ENCODE assay signal across 9 mouse cellular contexts in genomic region chr13:56806776-56807490, GRCm38 (mm10). TPM values are rescaled to one million over a fixed set of nuclear protein-coding genes. Genes with fewer than 3 reads are reported as not detected.
DNase-seq lines count a peak whose midpoint lies in the region; ATAC-seq and TF ChIP-seq lines count a peak whose summit lies in the region.
"Had no signal": no experiment of that assay in that cellular context is flagged by ENCODE, and none has a peak within 500 bp of the region (broad histone marks: within the 10 kb centered on the region; RNA-seq: fewer than 3 reads in every experiment).

No protein-coding gene starts in this region.

- no peaks in the 10 kb centered on the region for H3K27me3 ChIP-seq in MEL (ENCODE audit: control insufficient read depth in 1 of 2, insufficient read depth in 2 of 2, low read length in 2 of 2)
- peaks cover 9% of the 10 kb centered on the region; the same call in 1 of the 2 replicates for H3K27me3 ChIP-seq in hindbrain, embryonic 10.5 days (ENCODE audit: insufficient read depth, poor library complexity, severe bottlenecking)
- no peaks in the 10 kb centered on the region for H3K27me3 ChIP-seq in lung, embryonic 15.5 days

- H3K9me3 ChIP-seq in MEL (replicated peaks; ENCODE audit: insufficient read depth, low read length) = no peaks in the 10 kb centered on the region
- H3K9me3 ChIP-seq in hindbrain, embryonic 10.5 days = no peaks in the 10 kb centered on the region
- H3K9me3 ChIP-seq in lung, embryonic 15.5 days = no peaks in the 10 kb centered on the region

- peak; percentile 18 for TF ChIP-seq RAD21 in MEL (IDR thresholded peaks at IDR 0.05; ENCODE audit: low read depth, low read length)

- H3K9ac ChIP-seq in MEL (ENCODE audit: control insufficient read depth, low read depth, low read length, poor library complexity, severe bottlenecking) = no peak overlapping the region
- peak overlapping the region; percentile 24; the same call in 1 of the 2 replicates for H3K9ac ChIP-seq in lung, embryonic 15.5 days

- peak; percentile 21 to 63 (median 35); a peak in 4 of 6 replicates for TF ChIP-seq CTCF in MEL (IDR thresholded peaks at IDR 0.05 in 2 of 3, conservative IDR thresholded peaks at IDR 0.05 in 1 of 3; ENCODE audit: control insufficient read depth in 1 of 3, insufficient read depth in 1 of 3, low read depth in 2 of 3, low read length in 3 of 3, poor library complexity in 1 of 3, severe bottlenecking in 1 of 3)

- peak overlapping the region; percentile 62 for H3K4me2 ChIP-seq in lung, embryonic 15.5 days

- H3K27ac ChIP-seq in MEL (ENCODE audit: control insufficient read depth, low read depth, low read length) = no peak overlapping the region
- peak overlapping the region; percentile 66 for H3K27ac ChIP-seq in hindbrain, embryonic 10.5 days
- no peak overlapping the region for H3K27ac ChIP-seq in lung, embryonic 15.5 days

- H3K4me1 ChIP-seq in MEL (ENCODE audit: control insufficient read depth in 1 of 2, insufficient read depth in 2 of 2, low read length in 2 of 2) = no peaks in the 10 kb centered on the region
- peaks cover 8% of the 10 kb centered on the region; the same call in 1 of the 2 replicates for H3K4me1 ChIP-seq in hindbrain, embryonic 10.5 days (replicated peaks)
- peaks cover 4% of the 10 kb centered on the region; the same call in 1 of the 2 replicates for H3K4me1 ChIP-seq in lung, embryonic 15.5 days

- WGBS in hindbrain, embryonic 10.5 days = 11% methylated on average over 27 of the region's 27 CpGs
- 7% methylated on average over 27 of the region's 27 CpGs for WGBS in lung, embryonic 15.5 days

- DNase-seq in MEL (ENCODE audit: low read depth, low spot score) = peak; percentile 3
- peak; percentile 86 for DNase-seq in cerebellum, adult 8-10 months
- DNase-seq in frontal cortex, adult 2 months (ENCODE audit: extremely low spot score in 1 of 2, low spot score in 1 of 2) = peak; percentile 71 to 96
- DNase-seq in hindbrain, embryonic 10.5 days (ENCODE audit: low spot score) = peak; percentile 89
- peak; percentile 83 for DNase-seq in layer of hippocampus, adult 9-10 months (ENCODE audit: low spot score)
- peak; percentile 47 for DNase-seq in retina, adult 2 months (ENCODE audit: low read depth, low spot score)
- peak; percentile 80 for DNase-seq in thymus, postnatal 25 days

- TF ChIP-seq POLR2A in MEL (IDR thresholded peaks at IDR 0.05; ENCODE audit: control insufficient read depth in 1 of 2, insufficient read depth in 1 of 2, low read depth in 1 of 2, low read length in 2 of 2, poor library complexity in 1 of 2) = no peak

- TF ChIP-seq EP300 in MEL (IDR thresholded peaks at IDR 0.05; ENCODE audit: low read depth in 1 of 2, low read length in 2 of 2) = no peak

- ATAC-seq in lung, embryonic 15.5 days (ENCODE audit: borderline replicate concordance, extremely low read depth, low FRiP score, low TSS enrichment) = peak; percentile 65; the same call in 1 of the 2 replicates

- H3K36me3 ChIP-seq in MEL (ENCODE audit: control insufficient read depth in 1 of 2, insufficient read depth in 2 of 2, low read length in 2 of 2) = no peaks in the 10 kb centered on the region
- H3K36me3 ChIP-seq in hindbrain, embryonic 10.5 days = no peaks in the 10 kb centered on the region
- H3K36me3 ChIP-seq in lung, embryonic 15.5 days = no peaks in the 10 kb centered on the region

- no peaks in the 10 kb centered on the region for H3K79me2 ChIP-seq in MEL (ENCODE audit: control insufficient read depth, insufficient read depth, low read length, poor library complexity)

- H3K4me3 ChIP-seq in MEL (ENCODE audit: control insufficient read depth in 1 of 2, insufficient read depth in 1 of 2, low read depth in 2 of 2, low read length in 2 of 2) = no peak overlapping the region
- peak overlapping the region; percentile 45 for H3K4me3 ChIP-seq in hindbrain, embryonic 10.5 days
- peak overlapping the region; percentile 29 for H3K4me3 ChIP-seq in lung, embryonic 15.5 days

TF ChIP-seq in MEL, 35 proteins besides CTCF, POLR2A, EP300 and RAD21:
- TF ChIP-seq USF1 (IDR thresholded peaks at IDR 0.05; ENCODE audit: low read depth, low read length) (no peak), MEF2A (IDR thresholded peaks at IDR 0.05; ENCODE audit: extremely low read depth, insufficient replicate concordance, low read depth, low read length, poor library complexity, severe bottlenecking) (no peak), GATA1 (IDR thresholded peaks at IDR 0.05; ENCODE audit: low read depth, low read length) (no peak), TAL1 (IDR thresholded peaks at IDR 0.05; ENCODE audit: low read length) (no peak), CHD1 (IDR thresholded peaks at IDR 0.05; ENCODE audit: low read depth, low read length) (no peak), JUND (IDR thresholded peaks at IDR 0.05; ENCODE audit: low read depth, low read length) (no peak), TBP (IDR thresholded peaks at IDR 0.05; ENCODE audit: low read depth, low read length) (no peak)

RNA-seq across cellular contexts. Expression of gene Gm45623, which starts 53.3 kb away (rescaled TPM):
- not detected in 2 replicates for total RNA-seq in MEL (2012; rRNA removed)
- polyA plus RNA-seq in MEL (2012; ENCODE audit: insufficient read depth in 1 of 2, insufficient read length in 2 of 2, low read depth in 1 of 2, low replicate concordance in 2 of 2, missing spikeins in 1 of 2) = not detected
- polyA plus RNA-seq in frontal cortex, adult 2 months (2012; rRNA removed) = 9.2 and 10.6 TPM in 2 replicates
- polyA plus RNA-seq in hindbrain, embryonic 10.5 days (2016; fragmentation: Nextera tagmentation; extraction: Ambion mirVana) = 0.21 TPM in 1 of 2 replicates, not detected in the other
- polyA plus RNA-seq in lung, embryonic 15.5 days (2015; fragmentation: Nextera tagmentation; extraction: Ambion mirVana) = 3.5 and 4.8 TPM in 2 replicates
- total RNA-seq: neutrophil, adult 5-6 weeks had no signal

Comparison
In these comparisons a context has a peak if more than half of its experiments do, and no peak if none do; other contexts are left out.
1. DNase-seq: peak in every context shown above with its lines; median percentile 89 in hindbrain, embryonic 10.5 days; 86 in cerebellum, adult 8-10 months; 84 in frontal cortex, adult 2 months; 83 in layer of hippocampus, adult 9-10 months; 80 in thymus, postnatal 25 days; 47 in retina, adult 2 months; 3 in MEL.
2. H3K4me3 ChIP-seq: peak in hindbrain, embryonic 10.5 days (single experiment) and lung, embryonic 15.5 days (single experiment); none in MEL (0 of 2).